Mouse (Mus musculus): ENCODE measurements around the gene Il17d.

DNA sequence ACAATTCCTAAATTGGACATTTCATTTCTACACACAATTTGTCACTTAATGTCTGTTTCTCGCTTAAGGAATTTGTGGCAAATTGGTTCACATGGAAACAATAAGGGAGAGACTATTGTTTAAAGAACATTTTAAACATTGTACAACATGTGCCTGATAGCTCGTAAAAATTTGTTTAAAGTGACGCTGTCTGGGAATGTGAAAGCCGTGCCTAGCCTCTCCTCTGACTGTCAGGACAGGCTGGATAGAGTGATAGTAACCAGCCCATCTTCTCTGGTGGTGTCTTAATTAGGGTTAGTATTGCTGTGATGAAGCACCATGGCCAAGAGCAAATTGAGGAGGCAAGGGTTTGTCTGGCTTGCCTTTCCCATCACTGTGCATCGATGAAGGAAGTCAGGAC lies 22.5 kb downstream of the Il17d start:
- TF ChIP-seq CTCF (IDR thresholded peaks at IDR 0.05; ENCODE audit: insufficient read depth, low read depth, low read length) (no peak), POLR2A (IDR thresholded peaks at IDR 0.05; ENCODE audit: insufficient read depth, low read depth, low read length) (no peak)
